In the genomic region with DNA sequence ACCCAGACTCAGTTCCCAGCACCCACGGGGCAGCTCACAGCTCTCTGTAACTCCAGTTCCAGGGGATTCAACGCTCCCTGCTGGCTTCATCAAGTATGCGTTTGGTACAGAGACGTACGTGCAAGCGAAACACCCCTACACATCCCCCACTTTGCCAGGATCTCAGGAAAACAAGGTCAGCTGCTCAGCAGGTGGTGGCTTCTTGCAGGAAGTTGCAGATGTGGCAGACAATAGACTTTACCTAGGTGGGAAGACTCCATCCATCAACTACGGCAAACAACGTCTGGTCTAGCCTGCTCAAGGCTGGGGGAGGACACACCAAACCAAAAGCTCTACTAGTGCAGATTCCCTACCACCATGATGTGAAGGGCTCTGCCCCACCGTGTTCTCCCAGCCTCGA, we compare ENCODE assay signal across 26 mouse cellular contexts.
"Had no signal": no experiment of that assay in that cellular context is flagged by ENCODE, and none has a peak within 500 bp of the region (broad histone marks: within the 10 kb centered on the region; RNA-seq: fewer than 3 reads in every experiment).

No protein-coding gene starts in this region.

- H3K4me1 ChIP-seq: heart, embryonic 13.5 days; heart, embryonic 15.5 days; hindbrain, embryonic 13.5 days; hindbrain, embryonic 15.5 days; kidney, embryonic 15.5 days; limb, embryonic 10.5 days; limb, embryonic 12.5 days had no signal

- H3K9ac ChIP-seq: heart, embryonic 13.5 days; heart, embryonic 15.5 days; hindbrain, embryonic 13.5 days; hindbrain, embryonic 15.5 days; kidney, embryonic 15.5 days; limb, embryonic 12.5 days; liver, embryonic 14.5 days had no signal

- ATAC-seq: hindbrain, postnatal 0 days; intestine, embryonic 16.5 days had no signal

- H3K4me2 ChIP-seq: heart, embryonic 11.5 days; heart, embryonic 13.5 days; heart, embryonic 15.5 days; hindbrain, embryonic 13.5 days; hindbrain, embryonic 15.5 days; kidney, embryonic 15.5 days; limb, embryonic 12.5 days; liver, embryonic 11.5 days had no signal

- H3K27ac ChIP-seq: heart, embryonic 13.5 days; heart, embryonic 15.5 days; hindbrain, embryonic 13.5 days; hindbrain, embryonic 15.5 days; hindbrain, postnatal 0 days; kidney, embryonic 15.5 days; kidney, postnatal 0 days; limb, embryonic 10.5 days; limb, embryonic 12.5 days; liver, embryonic 14.5 days had no signal

- H3K27me3 ChIP-seq: heart, embryonic 13.5 days; heart, embryonic 15.5 days; hindbrain, embryonic 13.5 days; hindbrain, embryonic 15.5 days; kidney, embryonic 15.5 days; limb, embryonic 12.5 days had no signal

- H3K9me3 ChIP-seq: heart, embryonic 15.5 days; hindbrain, embryonic 13.5 days; hindbrain, embryonic 15.5 days; kidney, embryonic 15.5 days; limb, embryonic 10.5 days had no signal

- H3K4me3 ChIP-seq: heart, embryonic 13.5 days; heart, embryonic 15.5 days; hindbrain, embryonic 13.5 days; hindbrain, embryonic 15.5 days; kidney, embryonic 15.5 days; limb, embryonic 10.5 days; limb, embryonic 12.5 days had no signal

- DNase-seq: gastrocnemius, postnatal 14 days; gastrocnemius, postnatal 36 days; heart, adult 11 months; heart, postnatal 14 days; heart, postnatal 36 days; kidney, adult 11 months; kidney, adult 2 months; kidney, adult 9 months; kidney, postnatal 14 days; kidney, postnatal 36 days; layer of hippocampus, adult 9-11 months; layer of hippocampus, postnatal 36 days; liver had no signal

- H3K36me3 ChIP-seq: heart, embryonic 13.5 days; heart, embryonic 15.5 days; hindbrain, embryonic 13.5 days; hindbrain, embryonic 15.5 days; kidney, embryonic 15.5 days; limb, embryonic 10.5 days; limb, embryonic 12.5 days had no signal
